Mouse (Mus musculus) urinary bladder, postnatal 36 days (tissue): ENCODE data around the gene Usp50.
A peak's percentile ranks its signal among the peaks of the same experiment; 100 is the strongest.

Experiments
- DNase-seq, 2 experiments: peaks; one replicate each; pipeline ENCODE4 v3.0.0; 2022; ENCODE audit warnings: low spot score in 2 of 2, mixed read lengths in 1 of 2

Usp50 gene

GRCm38 (mm10) chr2:126783370-126783769 lies at the start of gene Usp50:
Usp50 (minus strand) TSS chr2:126783470.
- DNase-seq: no peak

GRCm38 (mm10) chr2:126817414-126817813 lies 34.1 kb upstream of the Usp50 start:
- no peak for DNase-seq

- no peak for DNase-seq
Measured at GRCm38 (mm10) chr2:126816644-126817347, 33.5 kb upstream of the Usp50 start.

GRCm38 (mm10) chr2:126815822-126816221 lies 32.6 kb upstream of the Usp50 start:
- DNase-seq: no peak

GRCm38 (mm10) chr2:126801980-126802379 lies 18.7 kb upstream of the Usp50 start:
- no peak for DNase-seq

GRCm38 (mm10) chr2:126798455-126798854 lies 15.2 kb upstream of the Usp50 start:
- DNase-seq: no peak

GRCm38 (mm10) chr2:126795708-126796107 lies 12.4 kb upstream of the Usp50 start:
- no peak for DNase-seq

GRCm38 (mm10) chr2:126792611-126793010 lies 9.3 kb upstream of the Usp50 start:
- no peak for DNase-seq

GRCm38 (mm10) chr2:126787721-126788342 lies 4.6 kb upstream of the Usp50 start:
- no peak for DNase-seq

GRCm38 (mm10) chr2:126782433-126782832 lies 837 bp downstream of the Usp50 start:
- DNase-seq: peak; percentile 13 to 64

- no peak for DNase-seq
Measured at GRCm38 (mm10) chr2:126781478-126781877, 1.8 kb downstream of the Usp50 start.

- no peak for DNase-seq
Measured at GRCm38 (mm10) chr2:126780286-126780685, 3.0 kb downstream of the Usp50 start.

- DNase-seq: no peak
Measured at GRCm38 (mm10) chr2:126778806-126779205, 4.5 kb downstream of the Usp50 start.

GRCm38 (mm10) chr2:126776416-126776815 lies 6.9 kb downstream of the Usp50 start:
- no peak for DNase-seq

- no peak for DNase-seq
Measured at GRCm38 (mm10) chr2:126775951-126776350, 7.3 kb downstream of the Usp50 start.

GRCm38 (mm10) chr2:126772217-126772616 lies 11.1 kb downstream of the Usp50 start:
- DNase-seq: no peak

- DNase-seq: no peak
Measured at GRCm38 (mm10) chr2:126769431-126770181, 13.7 kb downstream of the Usp50 start.

- DNase-seq: no peak
Measured at GRCm38 (mm10) chr2:126768194-126768593, 15.1 kb downstream of the Usp50 start.

- DNase-seq: no peak
Measured at GRCm38 (mm10) chr2:126767599-126767998, 15.7 kb downstream of the Usp50 start.

GRCm38 (mm10) chr2:126765867-126766582 lies 17.2 kb downstream of the Usp50 start:
- DNase-seq: no peak

- no peak for DNase-seq
Measured at GRCm38 (mm10) chr2:126759351-126759750, 23.9 kb downstream of the Usp50 start.

- no peak for DNase-seq
Measured at GRCm38 (mm10) chr2:126755664-126756063, 27.6 kb downstream of the Usp50 start.
